ENCODE assay signal across 8 mouse cellular contexts in the genomic region with DNA sequence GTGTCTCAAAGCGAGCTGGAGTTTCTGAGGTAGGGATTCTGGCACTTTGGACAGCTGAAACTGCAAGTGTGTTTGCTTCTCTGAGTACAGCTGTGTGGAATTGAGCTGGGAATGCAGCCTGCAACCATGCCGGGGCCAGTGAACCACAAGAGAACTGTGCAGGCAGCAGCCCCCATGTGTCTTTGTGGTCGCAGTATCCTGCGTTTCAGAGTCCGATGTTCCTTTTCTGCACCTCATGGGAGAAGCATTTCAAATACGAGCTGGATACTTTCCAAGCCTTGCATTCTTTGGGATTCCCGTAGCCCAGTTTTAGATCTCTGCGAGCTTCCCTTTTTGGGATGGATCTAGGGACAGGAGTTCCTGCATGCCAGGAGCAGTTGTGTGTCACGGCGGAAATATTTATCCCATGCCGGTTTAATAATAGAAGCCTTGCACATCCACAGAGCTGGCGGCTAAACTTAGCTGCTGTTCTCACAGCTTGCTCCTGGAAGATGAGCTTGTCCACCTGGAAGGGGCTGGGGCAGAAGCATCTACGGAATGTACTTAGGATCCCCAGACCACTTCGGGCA.
DNase-seq lines count a peak whose midpoint lies in the region; ATAC-seq and TF ChIP-seq lines count a peak whose summit lies in the region.

No protein-coding gene starts in this region.

- no peak for TF ChIP-seq CTCF in kidney, postnatal 0 days (IDR thresholded peaks at IDR 0.05; ENCODE audit: low read depth)

- H3K27me3 ChIP-seq in kidney, postnatal 0 days (ENCODE audit: insufficient read depth, low read length), result no peaks in the 10 kb centered on the region
- H3K27me3 ChIP-seq in stomach, embryonic 16.5 days (ENCODE audit: control insufficient read depth, insufficient read depth, low read length), result no peaks in the 10 kb centered on the region
- H3K27me3 ChIP-seq in hindbrain, embryonic 12.5 days, result no peaks in the 10 kb centered on the region

- no peak overlapping the region for H3K27ac ChIP-seq in kidney, postnatal 0 days
- H3K27ac ChIP-seq in stomach, embryonic 16.5 days (ENCODE audit: low read length), result peak overlapping the region; percentile 82
- no peak overlapping the region; the same call in 1 of the 2 replicates for H3K27ac ChIP-seq in hindbrain, embryonic 12.5 days

- intact Hi-C loops in gastrocnemius, postnatal 14 days (cut with DNase I; ENCODE audit: low total_unique reads), result no loop called here

- H3K9me3 ChIP-seq in kidney, postnatal 0 days (replicated peaks; ENCODE audit: low read length), result no peaks in the 10 kb centered on the region
- no peaks in the 10 kb centered on the region for H3K9me3 ChIP-seq in stomach, embryonic 16.5 days (replicated peaks; ENCODE audit: control insufficient read depth, low read length)
- H3K9me3 ChIP-seq in hindbrain, embryonic 12.5 days (replicated peaks), result no peaks in the 10 kb centered on the region

- peak; percentile 17 to 31 for DNase-seq in right cerebral cortex, adult 2 months (ENCODE audit: low spot score in 2 of 2)
- no peak for DNase-seq in right cerebral cortex, postnatal 4 days
- peak; percentile 60 for DNase-seq in gastrocnemius, postnatal 14 days
- peak; percentile 71 for DNase-seq in kidney, postnatal 0 days (ENCODE audit: low spot score)
- DNase-seq in layer of hippocampus, postnatal 14 days (ENCODE audit: low spot score in 2 of 2), result no peak
- no peak for DNase-seq in thymus, postnatal 36 days

- H3K4me3 ChIP-seq in kidney, postnatal 0 days (replicated peaks; ENCODE audit: low read depth, low read length), result no peak overlapping the region
- H3K4me3 ChIP-seq in stomach, embryonic 16.5 days (replicated peaks; ENCODE audit: low read length), result no peak overlapping the region
- no peak overlapping the region for H3K4me3 ChIP-seq in hindbrain, embryonic 12.5 days

- H3K9ac ChIP-seq in kidney, postnatal 0 days (ENCODE audit: low read depth, low read length), result no peak overlapping the region
- peak overlapping the region; percentile 49 for H3K9ac ChIP-seq in stomach, embryonic 16.5 days (ENCODE audit: low read length)
- no peak overlapping the region for H3K9ac ChIP-seq in hindbrain, embryonic 12.5 days

- no peaks in the 10 kb centered on the region for H3K36me3 ChIP-seq in kidney, postnatal 0 days (ENCODE audit: insufficient read depth, low read length)
- H3K36me3 ChIP-seq in stomach, embryonic 16.5 days (ENCODE audit: control insufficient read depth, insufficient read depth, low read length), result no peaks in the 10 kb centered on the region
- H3K36me3 ChIP-seq in hindbrain, embryonic 12.5 days, result no peaks in the 10 kb centered on the region

- 0 out of 2 replicates have a peak overlapping the region, but pooled peaks have one; percentile 13 for H3K4me2 ChIP-seq in kidney, postnatal 0 days (ENCODE audit: low read length)
- H3K4me2 ChIP-seq in stomach, embryonic 16.5 days (ENCODE audit: low read depth, low read length), result peak overlapping the region; percentile 27
- H3K4me2 ChIP-seq in hindbrain, embryonic 12.5 days (replicated peaks), result no peak overlapping the region

- peaks cover 4% of the 10 kb centered on the region; the same call in 1 of the 2 replicates for H3K4me1 ChIP-seq in kidney, postnatal 0 days (replicated peaks; ENCODE audit: insufficient read depth, low read length)
- peaks cover 16% of the 10 kb centered on the region for H3K4me1 ChIP-seq in stomach, embryonic 16.5 days (ENCODE audit: control insufficient read depth, insufficient read depth, low read length)
- peaks cover 9% of the 10 kb centered on the region; the same call in 1 of the 2 replicates for H3K4me1 ChIP-seq in hindbrain, embryonic 12.5 days

- 36% methylated on average over 14 of the region's 14 CpGs for WGBS in kidney, postnatal 0 days
- 30% methylated on average over 14 of the region's 14 CpGs for WGBS in stomach, embryonic 16.5 days
- WGBS in hindbrain, embryonic 12.5 days, result 68% methylated on average over 14 of the region's 14 CpGs

- no peak for ATAC-seq in kidney, postnatal 0 days (replicated peaks; ENCODE audit: low FRiP score, low read depth)
- peak; percentile 68; the same call in 1 of the 2 replicates for ATAC-seq in stomach, embryonic 16.5 days (ENCODE audit: insufficient read depth, low FRiP score)
- ATAC-seq in hindbrain, embryonic 12.5 days (ENCODE audit: low FRiP score), result no peak

Comparison
In these comparisons a context has a peak if more than half of its experiments do, and no peak if none do; other contexts are left out.
1. DNase-seq: peak in right cerebral cortex, adult 2 months (2 of 2), gastrocnemius, postnatal 14 days (single experiment) and kidney, postnatal 0 days (single experiment); none in right cerebral cortex, postnatal 4 days (single experiment), layer of hippocampus, postnatal 14 days (0 of 2) and thymus, postnatal 36 days (0 of 2).